Mouse (Mus musculus): ENCODE data around the gene Ccdc93.

Ccdc93 gene

DNA sequence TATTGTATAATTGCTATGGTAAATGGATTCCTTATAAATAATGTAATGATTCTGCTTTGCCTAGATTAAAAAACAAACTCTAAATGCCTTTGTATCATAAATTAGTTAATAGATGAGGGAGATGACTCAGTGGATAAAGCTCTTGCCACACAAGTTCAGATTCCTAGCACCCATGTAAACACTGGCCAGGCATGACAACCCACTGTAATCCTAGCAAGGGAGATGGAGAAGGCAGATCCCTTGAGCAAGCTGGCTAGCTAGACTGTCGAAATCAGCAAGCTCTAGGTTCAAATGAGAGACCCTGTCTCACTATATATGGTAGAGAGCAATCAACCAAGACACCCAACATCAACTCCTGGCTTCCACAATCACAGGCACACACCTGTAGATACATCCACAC is 87.8 kb downstream of the Ccdc93 start:
- no peak for DNase-seq (ENCODE audit: low spot score)

DNA sequence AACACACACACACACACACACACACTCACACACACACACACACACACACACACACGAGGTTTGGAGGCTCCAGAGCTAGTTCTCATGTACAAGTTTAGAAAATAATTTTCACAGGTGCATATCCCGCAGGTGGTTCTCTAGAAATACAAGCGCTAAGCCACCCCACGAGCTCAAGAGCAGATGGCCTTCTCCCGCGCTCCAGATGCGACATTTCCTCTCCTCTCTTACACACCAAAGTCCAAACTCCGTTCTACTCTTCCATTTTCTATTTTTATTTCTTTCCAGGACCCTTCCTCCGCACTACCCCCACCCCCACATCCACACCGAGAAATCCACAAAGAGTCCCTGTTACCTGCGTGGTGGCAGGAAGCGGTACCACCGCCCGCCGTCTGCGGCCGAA is 96.2 kb downstream of the Ccdc93 start:
- DNase-seq (ENCODE audit: low spot score): no peak

DNA sequence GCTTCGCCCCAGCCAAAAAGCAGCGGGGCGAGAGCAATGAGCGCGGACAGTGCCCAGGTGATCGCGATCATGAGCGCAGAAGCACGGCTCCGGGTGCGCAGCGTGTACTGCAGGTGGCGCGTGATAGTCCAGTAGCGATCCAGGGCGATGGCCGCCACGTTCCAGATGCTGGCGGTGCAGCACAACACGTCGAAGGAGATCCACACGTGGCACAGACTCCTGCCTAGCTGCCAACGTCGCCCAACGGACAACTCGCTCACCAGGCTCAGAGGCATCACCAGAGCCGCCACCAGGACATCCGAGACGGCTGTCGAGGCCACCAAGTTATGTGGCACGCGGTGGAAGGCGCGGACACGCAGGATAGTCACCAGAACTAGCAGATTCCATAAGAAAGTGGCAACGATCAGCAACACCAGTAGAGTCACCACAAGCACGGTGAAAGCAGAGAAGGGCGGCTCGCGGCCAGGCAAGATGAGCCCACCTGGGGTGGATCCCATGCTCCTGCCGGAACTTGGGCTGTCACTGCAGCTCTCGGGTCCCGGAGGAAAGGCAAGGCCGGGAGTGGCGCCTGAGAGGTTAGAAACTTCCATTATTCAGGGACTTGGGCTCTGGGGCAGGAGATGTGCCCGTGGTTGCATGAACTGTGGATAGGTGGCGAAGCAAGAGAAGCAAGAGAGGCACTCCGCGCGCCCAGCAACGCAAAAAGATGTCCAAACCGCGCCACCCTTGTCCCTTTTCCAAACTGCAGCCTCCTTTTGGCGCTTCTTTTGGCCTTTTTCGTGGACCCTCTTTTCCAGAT is 97.0 kb downstream of the Ccdc93 start:
- no peak for DNase-seq (ENCODE audit: low spot score)

GRCm38 (mm10) chr1:121528399-121528720 is 97.5 kb downstream of the Ccdc93 start, which contains the start of gene Htr5b:
Gene Htr5b, minus strand, starts transcription at chr1:121528465.
- no peak for DNase-seq (ENCODE audit: low spot score)

- DNase-seq (ENCODE audit: low spot score): no peak
Measured at GRCm38 (mm10) chr1:121529286-121529685, 98.4 kb downstream of the Ccdc93 start.

GRCm38 (mm10) chr1:121531439-121531838 is 100.6 kb downstream of the Ccdc93 start:
- DNase-seq (ENCODE audit: low spot score): no peak

DNA sequence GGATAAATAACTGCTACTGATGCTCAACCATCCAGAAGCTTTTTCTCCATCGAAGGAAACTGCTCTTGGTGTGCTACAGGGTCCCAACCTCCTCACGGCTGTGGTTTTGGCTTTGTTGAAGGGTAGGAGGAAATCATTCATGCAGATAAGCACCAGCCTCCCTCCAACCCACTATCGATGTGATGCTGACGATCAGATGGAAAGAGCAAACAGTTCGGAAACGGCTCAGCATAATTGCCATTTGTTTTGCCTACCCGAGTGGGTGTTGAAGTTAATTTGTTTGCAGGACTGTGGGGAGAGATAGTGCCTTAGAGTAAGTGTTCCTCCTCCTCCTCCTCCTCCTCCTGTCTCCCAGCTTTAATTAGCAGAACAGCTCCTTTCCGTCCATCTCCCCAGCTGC is 109.5 kb downstream of the Ccdc93 start:
- DNase-seq (ENCODE audit: low spot score): no peak

GRCm38 (mm10) chr1:121546844-121547243 is 116.0 kb downstream of the Ccdc93 start:
- no peak for DNase-seq (ENCODE audit: low spot score)

GRCm38 (mm10) chr1:121548667-121549066 is 117.8 kb downstream of the Ccdc93 start:
- no peak for DNase-seq (ENCODE audit: low spot score)

- DNase-seq (ENCODE audit: low spot score): no peak
Measured at GRCm38 (mm10) chr1:121549456-121549855, 118.6 kb downstream of the Ccdc93 start.

- DNase-seq (ENCODE audit: low spot score): no peak
Measured at GRCm38 (mm10) chr1:121550801-121551456, 120.1 kb downstream of the Ccdc93 start.

- no peak for DNase-seq (ENCODE audit: low spot score)
Measured at GRCm38 (mm10) chr1:121551457-121551835, 120.6 kb downstream of the Ccdc93 start.
